8 mouse cellular contexts compared by ENCODE assay signal in genomic region chr13:37963354-37964007, GRCm38 (mm10). TPM values are rescaled to one million over a fixed set of nuclear protein-coding genes. Genes with fewer than 3 reads are reported as not detected.
A peak's percentile ranks its signal among the peaks of the same experiment; 100 is the strongest.
DNase-seq lines count a peak whose midpoint lies in the region; ATAC-seq and TF ChIP-seq lines count a peak whose summit lies in the region.

No protein-coding gene starts in this region.

- no peaks in the 10 kb centered on the region for H3K27me3 ChIP-seq in ES-Bruce4 (ENCODE audit: control insufficient read depth, insufficient read depth, low read length, poor library complexity, severe bottlenecking)
- H3K27me3 ChIP-seq in forebrain, embryonic 11.5 days (ENCODE audit: control insufficient read depth, insufficient read depth, low read length) = no peaks in the 10 kb centered on the region
- H3K27me3 ChIP-seq in heart, postnatal 0 days (ENCODE audit: control insufficient read depth, insufficient read depth, low read length) = no peaks in the 10 kb centered on the region
- H3K27me3 ChIP-seq in liver, embryonic 15.5 days = no peaks in the 10 kb centered on the region
- no peaks in the 10 kb centered on the region for H3K27me3 ChIP-seq in stomach, embryonic 16.5 days (ENCODE audit: control insufficient read depth, insufficient read depth, low read length)

- H3K4me1 ChIP-seq in ES-Bruce4 (ENCODE audit: control insufficient read depth, insufficient read depth, low read length) = peaks cover 7% of the 10 kb centered on the region
- peaks cover 8% of the 10 kb centered on the region; the same call in 1 of the 2 replicates for H3K4me1 ChIP-seq in forebrain, embryonic 11.5 days (replicated peaks; ENCODE audit: control insufficient read depth, insufficient read depth, low read length)
- H3K4me1 ChIP-seq in heart, postnatal 0 days (ENCODE audit: control insufficient read depth, insufficient read depth) = peaks cover 12% of the 10 kb centered on the region
- H3K4me1 ChIP-seq in liver, embryonic 15.5 days (replicated peaks) = peaks cover 67% of the 10 kb centered on the region
- H3K4me1 ChIP-seq in stomach, embryonic 16.5 days (ENCODE audit: control insufficient read depth, insufficient read depth, low read length) = peaks cover 16% of the 10 kb centered on the region

- peak; percentile 88 for DNase-seq in c-Kit-positive CD71-positive TER-119-negative erythroid progenitor cells, embryonic 14.5 days (ENCODE audit: low read depth)
- DNase-seq in forebrain, embryonic 11.5 days (ENCODE audit: low spot score) = peak; percentile 88
- DNase-seq in heart, postnatal 0 days (ENCODE audit: low spot score) = peak; percentile 93
- peak; percentile 81 to 82 for DNase-seq in kidney, postnatal 25 days
- DNase-seq in neural tube, embryonic 10.5 days (ENCODE audit: extremely low spot score, low spot score) = peak; percentile 79

- peak overlapping the region; percentile 54; the same call in 1 of the 2 replicates for H3K9ac ChIP-seq in ES-Bruce4 (ENCODE audit: low read depth, poor library complexity, severe bottlenecking)
- H3K9ac ChIP-seq in forebrain, embryonic 11.5 days (ENCODE audit: low read length) = peak overlapping the region; percentile 56
- H3K9ac ChIP-seq in heart, postnatal 0 days (replicated peaks; ENCODE audit: low read depth, low read length) = peak overlapping the region; percentile 56
- peak overlapping the region; percentile 47; the same call in 1 of the 2 replicates for H3K9ac ChIP-seq in liver, embryonic 15.5 days
- peak overlapping the region; percentile 69 for H3K9ac ChIP-seq in stomach, embryonic 16.5 days (ENCODE audit: low read length)

- peak; percentile 64 for ATAC-seq in forebrain, embryonic 11.5 days (replicated peaks; ENCODE audit: low FRiP score)
- peak; percentile 62 for ATAC-seq in heart, postnatal 0 days (ENCODE audit: insufficient read depth, low read depth)
- ATAC-seq in liver, embryonic 15.5 days (ENCODE audit: insufficient read depth) = no peak
- peak; percentile 58; the same call in 1 of the 2 replicates for ATAC-seq in stomach, embryonic 16.5 days (ENCODE audit: insufficient read depth, low FRiP score)

- no peak for TF ChIP-seq EP300 in ES-Bruce4 (IDR thresholded peaks at IDR 0.05; ENCODE audit: insufficient read depth, low read depth, low read length)
- TF ChIP-seq EP300 in heart, postnatal 0 days (IDR thresholded peaks at IDR 0.05; ENCODE audit: low read depth) = no peak

- no peak for TF ChIP-seq POLR2A in ES-Bruce4 (IDR thresholded peaks at IDR 0.05; ENCODE audit: insufficient read depth, low read length)

- H3K4me2 ChIP-seq in forebrain, embryonic 11.5 days (ENCODE audit: low read depth, low read length, severe bottlenecking) = peak overlapping the region; percentile 46
- peak overlapping the region; percentile 73 for H3K4me2 ChIP-seq in heart, postnatal 0 days (ENCODE audit: low read depth, low read length)
- H3K4me2 ChIP-seq in liver, embryonic 15.5 days = peak overlapping the region; percentile 79
- peak overlapping the region; percentile 61 for H3K4me2 ChIP-seq in stomach, embryonic 16.5 days (ENCODE audit: low read depth, low read length)

- no peaks in the 10 kb centered on the region for H3K9me3 ChIP-seq in ES-Bruce4 (replicated peaks; ENCODE audit: control insufficient read depth, insufficient read depth, low read length, poor library complexity, severe bottlenecking)
- no peaks in the 10 kb centered on the region for H3K9me3 ChIP-seq in forebrain, embryonic 11.5 days (ENCODE audit: control insufficient read depth, low read length)
- no peaks in the 10 kb centered on the region for H3K9me3 ChIP-seq in heart, postnatal 0 days (replicated peaks; ENCODE audit: control insufficient read depth, low read length)
- H3K9me3 ChIP-seq in liver, embryonic 15.5 days (replicated peaks) = no peaks in the 10 kb centered on the region
- H3K9me3 ChIP-seq in stomach, embryonic 16.5 days (replicated peaks; ENCODE audit: control insufficient read depth, low read length) = peaks cover 6% of the 10 kb centered on the region; the same call in 1 of the 2 replicates

- H3K27ac ChIP-seq in ES-Bruce4 (ENCODE audit: insufficient read depth, low read length) = no peak overlapping the region
- no peak overlapping the region for H3K27ac ChIP-seq in forebrain, embryonic 11.5 days (ENCODE audit: low read depth, low read length)
- H3K27ac ChIP-seq in heart, postnatal 0 days (ENCODE audit: low read depth) = no peak overlapping the region
- peak overlapping the region; percentile 83 for H3K27ac ChIP-seq in liver, embryonic 15.5 days (replicated peaks)
- H3K27ac ChIP-seq in stomach, embryonic 16.5 days (ENCODE audit: low read length) = no peak overlapping the region

- peak; percentile 69 for TF ChIP-seq CTCF in ES-Bruce4 (IDR thresholded peaks at IDR 0.05; ENCODE audit: low read depth, low read length)
- peak; percentile 85 for TF ChIP-seq CTCF in heart, postnatal 0 days (IDR thresholded peaks at IDR 0.05; ENCODE audit: low read depth)

- WGBS in forebrain, embryonic 11.5 days = under 1% methylated on average over 12 of the region's 12 CpGs
- WGBS in heart, postnatal 0 days = 2% methylated on average over 12 of the region's 12 CpGs
- WGBS in liver, embryonic 15.5 days (ENCODE audit: insufficient replicate concordance) = 3% methylated on average over 12 of the region's 12 CpGs
- WGBS in stomach, embryonic 16.5 days = 5% methylated on average over 12 of the region's 12 CpGs

- H3K36me3 ChIP-seq in ES-Bruce4 (ENCODE audit: control insufficient read depth, insufficient read depth, low read length, poor library complexity, severe bottlenecking) = no peaks in the 10 kb centered on the region
- no peaks in the 10 kb centered on the region for H3K36me3 ChIP-seq in forebrain, embryonic 11.5 days (ENCODE audit: control insufficient read depth, insufficient read depth, low read length)
- H3K36me3 ChIP-seq in heart, postnatal 0 days (replicated peaks; ENCODE audit: control insufficient read depth, insufficient read depth, low read length) = no peaks in the 10 kb centered on the region
- H3K36me3 ChIP-seq in liver, embryonic 15.5 days (replicated peaks) = no peaks in the 10 kb centered on the region
- H3K36me3 ChIP-seq in stomach, embryonic 16.5 days (ENCODE audit: control insufficient read depth, insufficient read depth, low read length) = no peaks in the 10 kb centered on the region; the same call in 1 of the 2 replicates

- H3K4me3 ChIP-seq in ES-Bruce4 (ENCODE audit: low read depth, low read length) = peak overlapping the region; percentile 45
- H3K4me3 ChIP-seq in forebrain, embryonic 11.5 days (ENCODE audit: low read depth, low read length) = peak overlapping the region; percentile 25
- H3K4me3 ChIP-seq in heart, postnatal 0 days (ENCODE audit: low read depth, low read length) = peak overlapping the region; percentile 52
- H3K4me3 ChIP-seq in liver, embryonic 15.5 days (replicated peaks) = peak overlapping the region; percentile 59
- H3K4me3 ChIP-seq in stomach, embryonic 16.5 days (replicated peaks; ENCODE audit: low read length) = peak overlapping the region; percentile 47

RNA-seq across cellular contexts. Expression of gene Ssr1, which starts 30.5 kb away (rescaled TPM):
- 137 and 150 TPM in 2 replicates for polyA plus RNA-seq in ES-Bruce4 (2011; ENCODE audit: insufficient read depth, insufficient read length, low read depth, missing spikeins)
- polyA plus RNA-seq in forebrain, embryonic 11.5 days (2014; fragmentation: Nextera tagmentation; extraction: Ambion mirVana) = 112 and 118 TPM in 2 replicates
- total RNA-seq in heart, postnatal 0 days (2014; rRNA removed; ENCODE audit: low replicate concordance) = 16.6 and 19.1 TPM in 2 replicates
- polyA plus RNA-seq in heart, postnatal 0 days (2015; fragmentation: Nextera tagmentation; extraction: Ambion mirVana) = 50.7 and 53.6 TPM in 2 replicates
- polyA plus RNA-seq in liver, embryonic 15.5 days (2015; fragmentation: Nextera tagmentation; extraction: Ambion mirVana) = 55.3 and 78.9 TPM in 2 replicates
- polyA plus RNA-seq in stomach, embryonic 16.5 days (2015; fragmentation: Nextera tagmentation; extraction: Ambion mirVana) = 143 and 145 TPM in 2 replicates
